Mouse (Mus musculus) liver, adult (tissue): ENCODE measurements around the gene Gm14698.
"Not testable (repeated sequence)": the region's sequence is repeated elsewhere in the genome, so short reads cannot be mapped to it uniquely, and the experiment has no call there.

Source experiments
- GATA4 ChIP-seq: IDR thresholded peaks from 2 replicates; pipeline ENCODE4 v1.6.1; 2014; ENCODE audit warnings: mild to moderate bottlenecking, low read length; ENCODE audit not compliant: insufficient replicate concordance

The Gm14698 gene

DNA sequence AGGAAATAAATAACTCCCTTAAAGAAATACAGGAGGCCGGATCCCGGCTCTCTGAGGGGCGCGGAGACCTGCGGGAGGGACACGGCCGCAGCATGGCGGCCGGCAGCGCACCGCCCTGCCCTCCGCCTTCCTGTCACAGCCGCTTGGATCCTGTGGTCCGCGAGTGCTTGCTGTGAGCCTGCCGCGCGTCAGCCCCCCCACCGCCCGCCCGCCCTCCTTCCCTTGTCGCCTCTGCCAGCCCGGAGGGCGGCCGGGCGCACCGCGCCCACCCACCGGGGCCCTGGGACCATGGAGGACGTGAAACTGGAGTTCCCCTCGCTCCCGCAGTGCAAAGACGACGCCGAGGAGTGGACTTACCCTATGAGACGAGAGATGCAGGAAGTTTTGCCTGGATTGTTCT, at the start of gene Gm14698:
Gm14698 (plus strand) TSS at position 35 of the 400 bp plus-strand sequence.
- TF ChIP-seq GATA4: not testable (repeated sequence)

DNA sequence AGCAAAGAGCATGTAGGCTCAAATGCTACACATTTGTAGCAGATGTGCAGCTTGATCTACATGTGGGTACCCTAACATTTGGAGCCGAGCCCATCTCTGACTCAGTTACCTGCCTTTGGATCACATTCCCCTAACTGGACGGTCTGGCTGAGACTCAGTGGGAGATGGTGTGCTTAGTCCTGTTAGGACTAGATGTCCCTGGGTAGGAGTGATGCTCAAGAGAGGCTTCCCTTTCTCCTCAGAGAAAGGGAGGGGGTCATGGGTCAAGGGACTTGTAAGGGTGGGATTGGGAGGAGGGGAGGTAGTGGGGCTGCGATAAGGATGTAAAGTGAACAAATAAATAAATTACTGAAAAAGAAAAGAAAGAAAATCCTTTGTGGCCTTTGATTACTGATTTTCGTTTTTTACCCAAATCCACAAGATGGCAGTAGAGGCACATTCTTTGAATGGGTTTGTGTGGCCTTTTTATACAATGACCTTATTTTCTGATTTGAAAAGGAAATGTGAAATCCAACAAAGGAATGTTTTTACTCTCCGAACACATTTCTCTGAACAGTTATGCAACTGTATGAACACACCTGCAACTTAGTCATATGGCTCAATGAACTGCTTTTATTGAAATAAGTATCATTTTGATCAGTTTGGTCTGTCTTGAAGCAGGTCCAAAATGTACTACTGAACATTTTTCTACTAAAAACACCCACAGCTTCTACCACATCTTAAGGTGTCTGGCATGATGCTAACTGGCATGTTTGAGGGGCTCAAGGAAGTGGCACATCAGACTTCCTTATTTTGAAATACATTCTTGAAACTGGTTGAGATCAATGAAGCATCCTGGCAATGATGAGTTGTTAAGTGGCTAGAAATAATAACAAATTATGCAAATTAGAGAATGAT, 18.9 kb downstream of the Gm14698 start:
- no peak for TF ChIP-seq GATA4

DNA sequence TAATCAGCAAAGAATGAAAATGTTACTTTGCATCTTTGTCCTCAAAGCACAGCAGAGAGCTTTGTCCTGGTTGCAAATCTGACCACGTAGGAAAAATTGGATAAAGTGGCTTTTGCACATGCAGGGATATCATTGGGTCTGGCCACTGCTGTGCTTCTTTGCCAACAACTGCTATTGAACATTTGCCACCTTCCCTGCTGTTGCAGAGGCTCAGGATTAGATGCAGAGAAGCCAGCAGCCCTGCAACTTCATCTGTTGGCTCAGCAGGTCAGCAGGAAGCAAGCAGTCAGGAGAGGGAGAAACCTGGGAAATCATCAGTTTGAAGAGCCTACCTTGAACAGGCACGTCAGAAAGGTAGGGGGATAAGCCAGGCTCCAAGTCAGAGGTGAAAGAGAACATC, 44.3 kb downstream of the Gm14698 start:
- TF ChIP-seq GATA4: no peak
